Mouse (Mus musculus) inflammation-experienced regulatory T-cells, adult 6 months (primary cell): ENCODE data around the gene Uqcrh. TPM values are rescaled to one million over a fixed set of nuclear protein-coding genes. Genes with fewer than 3 reads are reported as not detected.

Source experiments
- ATAC-seq: one replicate; pipeline ENCODE4 v1.8.0; 2017
- polyA plus RNA-seq, 3 experiments: library from polyadenylated mRNA; unstranded; fragments of 100-300 nt; shearing (Covaris generic); gene quantifications; one replicate each; pipeline ENCODE4 v1.2.1; 2017

The Uqcrh gene
- polyA plus RNA-seq, 3 experiments from 2014 or later = 803 to 910 (median 862) TPM

- ATAC-seq = peak; percentile 94
Observed at GRCm38 (mm10) chr4:116053399-116053961, 21.4 kb downstream of the Uqcrh start, which contains the start of gene Nsun4. Gene Nsun4, minus strand, starts transcription at chr4:116053876.

DNA sequence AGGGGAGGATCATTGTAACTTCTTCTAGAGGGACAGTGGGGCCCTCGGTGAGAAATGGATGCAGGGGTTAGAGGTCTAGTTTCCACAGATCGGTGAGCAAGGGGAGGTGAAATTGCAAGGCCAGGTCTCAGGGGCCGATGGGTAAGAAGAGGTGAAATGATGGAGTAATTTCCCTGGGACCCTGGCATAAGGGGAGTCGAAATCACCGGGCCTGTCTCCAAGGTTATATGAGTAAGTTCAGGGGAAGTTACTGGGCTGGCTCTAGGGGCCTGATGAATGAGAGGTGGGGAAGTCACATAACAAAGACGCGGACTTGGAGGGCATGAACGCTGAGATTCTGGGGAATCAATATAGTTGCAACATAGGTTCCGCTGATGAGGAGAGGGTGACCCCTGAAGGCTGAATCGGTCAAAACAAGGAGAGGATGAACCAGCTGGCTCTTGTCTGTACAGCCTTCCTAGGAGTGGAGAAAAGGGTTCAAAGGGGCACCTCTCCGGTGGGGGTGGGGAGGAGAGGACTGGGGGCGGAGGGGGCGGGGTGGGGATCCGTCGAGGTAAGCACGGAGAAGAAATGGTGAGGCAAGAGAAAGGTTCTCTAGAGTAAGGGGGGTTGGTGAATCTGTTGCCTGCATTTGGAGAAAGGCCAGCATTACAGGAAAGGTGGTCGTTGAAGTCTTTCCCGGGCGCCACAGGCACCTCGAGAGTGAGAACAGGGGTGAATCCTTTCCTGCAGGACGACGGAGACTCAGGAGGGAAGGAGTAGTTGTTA is 22.2 kb downstream of the Uqcrh start:
- ATAC-seq = peak; percentile 14

- no peak for ATAC-seq
Observed at GRCm38 (mm10) chr4:116049211-116049610, 25.7 kb downstream of the Uqcrh start.

DNA sequence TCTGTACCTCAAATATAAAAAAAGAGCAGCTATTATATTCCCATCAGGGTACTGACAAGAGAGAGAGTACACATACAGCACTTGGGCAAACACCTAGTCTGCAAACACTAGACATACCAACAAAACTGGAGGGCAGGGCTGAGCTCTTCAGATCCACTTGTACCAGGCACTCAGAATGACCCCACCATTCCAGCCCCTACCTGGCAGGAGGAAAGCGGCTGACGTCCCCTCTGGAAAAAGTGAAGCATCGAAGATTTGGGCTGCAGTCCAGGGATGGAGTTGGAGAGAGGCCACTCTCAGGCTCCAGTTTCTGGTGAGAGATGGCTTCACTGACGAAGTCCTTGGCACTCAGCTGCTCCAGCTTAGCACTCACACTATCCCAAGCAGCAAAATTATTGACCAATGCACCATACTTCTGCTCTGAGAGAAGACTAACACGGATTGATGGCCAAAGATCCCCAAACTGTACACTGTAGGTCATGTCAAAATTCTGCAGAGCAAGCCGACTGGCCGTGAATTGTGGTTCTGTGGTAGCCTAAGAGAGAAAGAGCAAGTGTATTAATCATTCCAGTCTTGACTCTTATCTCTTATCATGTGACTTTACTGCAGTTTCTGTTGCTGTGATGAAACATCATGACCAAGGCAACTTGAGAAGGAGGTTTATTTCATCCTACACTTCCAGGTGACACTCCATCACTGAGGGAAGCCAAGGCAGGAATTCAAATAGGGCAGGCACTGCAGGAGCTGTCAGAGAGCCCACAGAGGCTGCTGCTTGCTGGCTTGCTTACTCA is 26.5 kb downstream of the Uqcrh start:
- ATAC-seq = no peak

GRCm38 (mm10) chr4:116047681-116048080 is 27.2 kb downstream of the Uqcrh start:
- no peak for ATAC-seq

DNA sequence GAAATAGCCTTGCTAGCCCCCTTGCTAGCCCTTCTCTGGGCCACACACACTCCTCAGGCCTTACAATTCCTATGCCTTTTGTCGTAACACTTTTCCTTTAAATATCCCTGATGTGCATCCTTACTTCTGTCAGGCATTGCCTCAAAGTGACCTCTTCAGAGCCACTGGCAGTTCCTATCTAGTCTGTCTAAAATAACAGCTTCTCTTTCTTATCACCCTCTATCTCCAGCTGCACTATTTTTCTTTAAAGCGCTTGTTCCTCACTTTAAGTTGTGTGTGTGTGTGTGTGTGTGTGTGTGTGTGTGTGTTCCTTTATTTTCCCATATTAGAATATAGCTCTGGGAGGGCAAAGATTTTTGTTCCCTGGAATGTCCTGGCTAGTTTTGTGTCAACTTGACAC is 28.3 kb downstream of the Uqcrh start:
- ATAC-seq = no peak

- no peak for ATAC-seq
Observed at GRCm38 (mm10) chr4:116042186-116042585, 32.7 kb downstream of the Uqcrh start.

DNA sequence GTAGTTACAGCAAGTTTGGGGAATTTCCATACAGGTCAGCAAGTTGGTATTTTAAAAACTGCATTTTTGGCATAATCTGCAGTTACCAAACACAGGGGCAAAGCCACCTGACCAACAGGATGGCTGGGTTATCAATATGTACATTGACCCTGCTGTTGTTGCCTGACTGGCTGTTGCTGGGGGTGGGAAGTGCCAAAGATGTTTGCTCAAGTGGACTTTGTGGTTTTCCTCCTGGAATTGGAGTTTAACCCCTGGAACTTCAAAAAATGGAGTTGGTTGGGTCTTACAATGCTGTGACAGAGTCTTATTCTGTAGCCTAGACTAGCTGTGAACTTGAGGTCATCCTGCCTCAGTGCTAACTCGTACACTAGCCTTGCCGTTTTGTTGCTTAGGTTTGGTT is 34.4 kb downstream of the Uqcrh start:
- ATAC-seq = no peak

DNA sequence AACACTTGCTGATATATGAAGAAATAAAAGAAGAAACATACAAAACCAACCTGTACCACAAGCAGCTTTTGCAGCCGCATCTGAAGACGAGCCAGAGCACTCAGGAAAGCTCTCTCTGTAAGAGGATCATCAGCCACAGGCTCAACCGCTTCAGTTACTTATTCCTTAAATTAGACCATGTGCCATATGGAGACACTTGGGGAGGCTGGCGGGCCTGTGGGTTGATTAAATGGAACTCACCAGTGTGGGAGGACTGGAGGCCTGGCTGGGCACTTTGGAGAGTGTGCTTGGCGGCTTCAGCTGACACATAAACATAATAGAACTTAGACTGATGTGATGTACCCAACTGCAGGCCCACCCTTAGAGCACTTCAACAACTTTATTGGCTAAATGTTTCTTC is 41.5 kb downstream of the Uqcrh start:
- ATAC-seq = no peak

- ATAC-seq = no peak
Observed at GRCm38 (mm10) chr4:116032906-116033305, 42.0 kb downstream of the Uqcrh start.

DNA sequence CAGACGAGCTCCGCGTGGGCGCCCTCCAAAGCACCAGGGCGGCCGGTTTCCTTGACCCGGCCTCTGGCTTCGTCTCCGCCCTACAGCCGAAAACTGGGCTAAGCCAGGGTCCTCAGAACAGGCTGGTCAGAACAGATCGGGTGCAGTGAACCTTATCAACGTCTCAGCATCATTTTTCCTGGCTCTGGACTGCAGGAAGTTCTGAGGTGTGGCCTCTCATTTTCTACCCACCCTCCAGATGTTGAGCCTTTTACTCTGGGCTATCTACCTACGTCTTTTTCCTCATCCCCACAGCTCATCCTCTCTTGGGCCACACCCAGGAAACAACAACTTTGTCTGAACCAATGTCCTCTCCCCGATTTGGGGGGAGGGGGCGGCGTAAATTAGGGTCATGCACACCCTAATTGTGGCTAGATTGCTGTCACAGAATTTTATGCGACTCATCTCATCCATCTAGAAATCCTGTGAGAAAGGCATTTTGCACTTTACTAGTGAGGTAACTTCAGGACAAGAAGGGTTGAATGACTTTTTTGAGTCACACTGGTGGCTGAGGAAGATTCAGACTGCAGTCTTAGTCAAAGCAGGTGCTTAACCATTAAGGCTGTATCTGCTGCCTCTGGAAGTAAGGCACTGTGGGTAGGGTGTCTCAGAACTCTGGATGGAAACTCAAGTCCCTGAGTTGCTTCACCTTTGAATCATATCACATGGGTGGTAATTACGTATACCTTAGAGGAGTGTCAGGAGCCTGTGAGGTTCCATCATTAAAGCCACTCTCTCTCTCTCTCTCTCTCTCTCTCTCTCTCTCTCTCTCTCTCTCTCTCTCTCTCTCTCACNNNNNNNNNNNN is 56.7 kb downstream of the Uqcrh start, which contains the start of gene Faah:
Gene Faah, minus strand, starts transcription at position 25 of the 845 bp plus-strand sequence.
- ATAC-seq = peak; percentile 44

DNA sequence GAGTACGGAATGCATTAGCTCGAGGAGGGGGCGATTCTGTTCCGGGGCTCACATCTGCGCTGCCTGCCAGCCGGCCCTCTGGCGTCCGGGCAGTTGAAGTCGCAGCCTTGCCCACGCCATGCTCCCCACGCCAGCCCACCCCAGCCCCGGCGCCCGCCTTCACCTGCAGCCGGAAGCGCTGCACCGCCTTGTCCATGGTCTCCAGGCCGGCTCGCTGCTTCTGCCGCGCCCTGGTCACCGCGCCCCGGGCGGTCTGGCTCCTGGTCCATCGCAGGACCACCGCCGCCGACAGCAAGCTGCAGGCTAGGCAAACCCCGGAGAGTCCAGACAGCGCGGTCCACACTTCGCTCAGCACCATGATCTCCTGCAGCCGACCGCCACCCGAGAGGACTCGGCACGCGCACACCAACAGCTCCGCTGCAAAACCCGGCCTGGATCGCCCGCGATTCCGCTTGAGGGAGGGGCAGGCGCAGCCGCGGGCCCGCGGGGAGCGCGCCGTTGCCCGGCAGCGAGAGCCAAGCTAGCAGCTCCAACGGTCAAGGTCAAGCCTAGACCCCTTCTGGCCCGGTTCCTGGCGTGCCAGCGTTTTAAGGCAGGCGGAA is 57.5 kb downstream of the Uqcrh start:
- ATAC-seq = peak; percentile 50

Other genes with a start within 250 kb of the Uqcrh start
- 10 to 100 TPM in 2 of 3 experiments, 1 to 10 TPM in 1; 8.4 to 12.4 (median 10.2) TPM for gene Mob3c, start 247.0 kb downstream of the Uqcrh start, polyA plus RNA-seq
- gene Mknk1, start 235.9 kb downstream of the Uqcrh start, polyA plus RNA-seq = 10 to 100 TPM; 34.8 to 45.1 (median 41.8) TPM
- gene Kncn, start 190.7 kb downstream of the Uqcrh start, polyA plus RNA-seq = not detected
- gene 6430628N08Rik, start 184.4 kb downstream of the Uqcrh start, polyA plus RNA-seq = not detected
- gene Dmbx1, start 135.1 kb downstream of the Uqcrh start, polyA plus RNA-seq = not detected
- gene Faah, start 57.1 kb downstream of the Uqcrh start, polyA plus RNA-seq = 10 to 100 TPM; 29.0 to 64.8 (median 60.3) TPM
- 10 to 100 TPM; 21.2 to 33.3 (median 29.9) TPM for gene Nsun4, start 21.2 kb downstream of the Uqcrh start, polyA plus RNA-seq
- 10 to 100 TPM; 16.5 to 19.0 (median 18.0) TPM for gene Lrrc41, start 198 bp upstream of the Uqcrh start, polyA plus RNA-seq
- 10 to 100 TPM in 1 of 3 experiments, 1 to 10 TPM in 2; 4.6 to 23.5 (median 5.7) TPM for gene Rad54l, start 48.6 kb upstream of the Uqcrh start, polyA plus RNA-seq
- 10 to 100 TPM in 1 of 3 experiments, 1 to 10 TPM in 2; 7.5 to 11.5 (median 7.7) TPM for gene Pomgnt1, start 48.8 kb upstream of the Uqcrh start, polyA plus RNA-seq
- under 1 TPM; 0.43 to 0.75 (median 0.63) TPM for gene Lurap1, start 76.3 kb upstream of the Uqcrh start, polyA plus RNA-seq
- not detected for gene Tspan1, start 92.5 kb upstream of the Uqcrh start, polyA plus RNA-seq
- not detected for gene 1700042G07Rik, start 98.3 kb upstream of the Uqcrh start, polyA plus RNA-seq
- gene Gm49337, start 98.3 kb upstream of the Uqcrh start, polyA plus RNA-seq = not detected
- gene Pik3r3, start 146.5 kb upstream of the Uqcrh start, polyA plus RNA-seq = 1 to 10 TPM; 1.2 to 3.4 (median 2.3) TPM